Mouse (Mus musculus) forebrain, postnatal 0 days (tissue): ENCODE results near the gene Pcid2. TPM values are rescaled to one million over a fixed set of nuclear protein-coding genes. Genes with fewer than 3 reads are reported as not detected.
A peak's percentile ranks its signal among the peaks of the same experiment; 100 is the strongest.

ENCODE experiments used
- ATAC-seq: fragments of 200-750 bp; cut with Nextera tagmentation; 2 replicates; pipeline ENCODE4 v1.8.0; 2017; ENCODE audit warnings: mild to moderate bottlenecking, moderate library complexity
- DNase-seq: peaks from one replicate; pipeline ENCODE4 v3.0.0-alpha.2; 2015
- H3K27ac ChIP-seq: fragments of 300-500 bp; sonication (generic); 2 replicates; pipeline ENCODE4 v1.5.1; 2014; ENCODE audit warnings: low read depth, mild to moderate bottlenecking, antibody characterized with exemption, low read length, moderate library complexity, mixed read lengths
- H3K27me3 ChIP-seq: fragments of 300-500 bp; sonication (generic); 2 replicates; pipeline ENCODE4 v1.6.1; 2014; ENCODE audit warnings: mild to moderate bottlenecking, low read length, mixed read lengths; ENCODE audit not compliant: insufficient read depth
- H3K36me3 ChIP-seq: fragments of 300-500 bp; sonication (generic); 2 replicates; pipeline ENCODE4 v1.6.1; 2014; ENCODE audit warnings: mild to moderate bottlenecking, moderate library complexity; ENCODE audit not compliant: insufficient read depth
- H3K4me1 ChIP-seq: fragments of 300-500 bp; sonication (generic); 2 replicates; pipeline ENCODE4 v1.6.1; 2014; ENCODE audit warnings: antibody characterized with exemption; ENCODE audit not compliant: insufficient read depth
- H3K4me2 ChIP-seq: fragments of 300-500 bp; sonication (generic); 2 replicates; pipeline ENCODE4 v1.6.1; 2014; ENCODE audit warnings: low read depth, mild to moderate bottlenecking, moderate library complexity
- H3K4me3 ChIP-seq: fragments of 300-500 bp; sonication (generic); 2 replicates; pipeline ENCODE4 v1.5.1; 2014; ENCODE audit warnings: low read depth, low read length, mixed read lengths
- H3K9ac ChIP-seq: fragments of 300-500 bp; sonication (generic); 2 replicates; pipeline ENCODE4 v1.6.1; 2014; ENCODE audit warnings: mild to moderate bottlenecking
- H3K9me3 ChIP-seq: fragments of 300-500 bp; sonication (generic); 2 replicates; pipeline ENCODE4 v1.6.1; 2016; ENCODE audit warnings: low read length
- CTCF ChIP-seq: sonication (generic); IDR thresholded peaks from 2 replicates; pipeline ENCODE4 v1.5.1; 2016; ENCODE audit warnings: antibody characterized with exemption, control low read depth, low read depth
- WGBS: fragments of 180-500 bp; shearing (Covaris S2); extraction: QIAGEN DNeasy Blood & Tissue Kit; methylation state at CpG from one replicate; pipeline ENCODE4 v1.1.7; 2014; 5-methylcytosine and 5-hydroxymethylcytosine counted together
- polyA plus RNA-seq: library from polyadenylated mRNA; unstranded; fragments of >200 nt; fragmentation: Nextera tagmentation; extraction: Ambion mirVana; gene quantifications from 2 replicates; pipeline ENCODE4 v1.2.1, GENCODE M21; 2015
- total RNA-seq: library from RNA; depleted of rRNA; stranded (reverse); fragments of >200 nt; gene quantifications from 2 replicates; pipeline ENCODE4 v1.2.3, GENCODE M21; 2014

Gene Pcid2
- total and polyA plus RNA-seq, 2 experiments from 2014 or later, result 27.1 to 32.2 TPM

DNA sequence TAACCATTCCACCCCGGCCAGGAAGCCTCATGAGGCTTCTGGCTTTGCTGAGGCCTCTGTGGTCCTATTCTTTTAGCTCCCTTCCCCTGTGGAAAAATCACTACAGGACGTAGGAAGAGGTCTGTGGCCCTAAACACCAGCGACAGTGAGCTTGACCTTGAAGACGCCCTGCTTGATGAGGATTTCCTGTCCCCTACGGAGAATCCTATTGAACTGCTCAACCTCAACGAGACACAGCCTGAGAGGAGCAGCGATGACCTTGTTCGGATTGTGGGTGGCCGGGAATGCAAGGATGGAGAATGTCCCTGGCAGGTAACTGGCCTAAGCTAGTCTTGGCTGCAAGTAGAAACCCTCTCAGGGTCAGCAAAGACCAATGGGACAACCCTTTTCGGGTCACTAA, 54.7 kb downstream of the Pcid2 start:
- H3K36me3 ChIP-seq, result no peaks in the 10 kb centered on the region
- ATAC-seq (no peak), DNase-seq (no peak)
- H3K27me3 ChIP-seq, result no peaks in the 10 kb centered on the region
- no peak overlapping the region for H3K4me3 ChIP-seq
- H3K9me3 ChIP-seq, result no peaks in the 10 kb centered on the region
- H3K4me2 ChIP-seq, result no peak overlapping the region
- WGBS, result 85% methylated on average over 10 of the region's 10 CpGs
- TF ChIP-seq CTCF, result no peak
- no peaks in the 10 kb centered on the region for H3K4me1 ChIP-seq
- no peak overlapping the region for H3K27ac ChIP-seq
- no peak overlapping the region for H3K9ac ChIP-seq

DNA sequence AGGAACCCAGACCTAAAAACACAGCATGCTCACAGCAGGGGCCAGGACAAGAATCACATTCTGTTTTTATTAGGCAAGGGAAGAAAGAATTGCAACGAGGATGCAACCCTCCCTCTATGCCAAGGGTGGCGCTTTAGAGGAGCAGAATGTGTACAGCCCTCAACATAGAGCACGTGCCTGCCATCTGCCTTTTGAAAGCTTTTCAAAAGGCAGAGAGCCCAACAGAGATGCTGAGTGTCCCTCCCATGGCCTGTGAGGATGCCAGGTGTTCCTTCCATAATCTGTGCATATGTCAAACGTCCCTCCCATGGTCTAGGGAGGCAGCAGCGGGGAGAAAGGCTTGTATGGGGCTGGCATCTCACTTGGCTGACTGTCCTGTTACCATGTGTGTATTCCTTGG, 57.6 kb downstream of the Pcid2 start:
- Histone ChIP-seq H3K4me3 (no peak overlapping the region), H3K4me2 (no peak overlapping the region), H3K9me3 (no peaks in the 10 kb centered on the region), H3K4me1 (no peaks in the 10 kb centered on the region), H3K27ac (no peak overlapping the region), H3K27me3 (no peaks in the 10 kb centered on the region), H3K36me3 (no peaks in the 10 kb centered on the region), H3K9ac (no peak overlapping the region)
- peak; percentile 11 for DNase-seq
- 37% methylated on average over 5 of the region's 5 CpGs for WGBS
- peak; percentile 76 for ATAC-seq
- TF ChIP-seq CTCF, result 0 out of 2 replicates have a peak, but pooled peaks have one; percentile 20

DNA sequence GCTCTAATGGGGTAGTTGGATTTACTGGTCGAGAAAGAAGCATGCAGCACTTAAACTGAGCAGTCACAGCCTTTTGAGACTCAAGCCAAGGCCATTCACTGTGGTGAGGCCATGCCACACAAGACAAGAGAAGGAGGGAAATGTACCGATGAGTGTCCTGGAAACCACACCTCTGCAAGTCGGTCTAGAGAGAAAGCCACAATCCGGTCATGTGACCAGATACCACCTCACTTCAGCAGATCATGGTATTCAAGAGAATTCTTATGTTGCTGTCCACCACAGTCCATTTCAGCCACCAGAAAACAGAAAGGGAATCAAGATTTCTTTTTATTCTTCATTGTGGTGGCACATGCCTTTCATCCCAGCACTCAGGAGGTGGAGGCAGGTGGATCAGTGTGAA, 63.8 kb downstream of the Pcid2 start:
- 81% methylated on average over 4 of the region's 4 CpGs for WGBS

DNA sequence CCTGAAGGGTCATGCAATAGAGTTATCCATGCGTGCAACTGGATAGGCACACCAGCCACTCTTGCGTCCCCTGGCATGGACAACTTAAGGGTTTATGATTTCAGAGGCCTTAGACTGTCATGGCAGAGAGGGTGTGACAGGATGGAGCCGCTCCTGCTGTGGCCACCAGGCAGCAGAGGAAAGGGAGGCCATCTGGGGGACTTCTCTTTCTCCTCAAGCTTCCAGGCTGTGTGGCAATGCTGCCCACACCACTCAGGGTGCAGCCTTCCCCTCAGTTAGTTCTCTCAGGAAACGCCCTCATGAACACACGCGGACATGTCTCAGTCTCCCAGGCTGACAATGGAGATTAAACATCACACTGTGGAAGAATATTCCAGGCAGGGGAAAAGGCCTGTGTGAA, 66.2 kb downstream of the Pcid2 start:
- DNase-seq (no peak), ATAC-seq (no peak)
- no peak for TF ChIP-seq CTCF
- no peaks in the 10 kb centered on the region for H3K36me3 ChIP-seq
- no peak overlapping the region for H3K9ac ChIP-seq
- H3K9me3 ChIP-seq, result no peaks in the 10 kb centered on the region
- no peak overlapping the region for H3K27ac ChIP-seq
- 84% methylated on average over 6 of the region's 6 CpGs for WGBS
- H3K4me2 ChIP-seq, result no peak overlapping the region
- no peaks in the 10 kb centered on the region for H3K27me3 ChIP-seq
- no peak overlapping the region for H3K4me3 ChIP-seq
- 0 out of 2 replicates have a peak, but pooled peaks cover 4% of the 10 kb centered on the region for H3K4me1 ChIP-seq

More for the DNA sequence above, 63.8 kb downstream of the Pcid2 start:
- Histone ChIP-seq H3K9me3 (no peaks in the 10 kb centered on the region), H3K9ac (no peak overlapping the region), H3K27me3 (no peaks in the 10 kb centered on the region), H3K4me3 (no peak overlapping the region), H3K27ac (no peak overlapping the region), H3K4me1 (0 out of 2 replicates have a peak, but pooled peaks cover 4% of the 10 kb centered on the region), H3K36me3 (no peaks in the 10 kb centered on the region), H3K4me2 (no peak overlapping the region)
- DNase-seq (no peak), ATAC-seq (no peak)
- TF ChIP-seq CTCF, result no peak

DNA sequence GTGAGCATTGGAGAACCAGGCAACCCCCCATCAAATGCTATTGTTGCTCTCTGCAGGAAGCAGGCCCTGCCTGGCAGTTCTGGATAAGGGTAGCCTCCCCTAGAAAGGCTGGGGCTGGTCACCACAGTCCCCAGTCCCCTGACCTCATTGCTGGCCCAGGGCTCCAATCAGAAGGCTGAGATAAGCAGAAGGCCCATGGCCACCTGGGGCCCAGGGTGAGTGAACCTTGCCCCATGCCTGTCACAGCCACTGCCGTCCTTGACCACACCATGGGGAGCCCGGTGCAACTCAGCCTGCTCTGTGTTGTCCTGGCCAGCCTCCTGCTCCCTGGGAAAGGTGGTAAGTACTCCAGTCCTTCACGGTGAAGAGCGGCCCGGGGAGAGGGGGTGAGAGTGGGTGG, 67.7 kb downstream of the Pcid2 start:
- Histone ChIP-seq H3K27me3 (no peaks in the 10 kb centered on the region), H3K4me2 (no peak overlapping the region), H3K36me3 (no peaks in the 10 kb centered on the region), H3K9me3 (no peaks in the 10 kb centered on the region), H3K4me1 (0 out of 2 replicates have a peak, but pooled peaks cover 4% of the 10 kb centered on the region), H3K4me3 (no peak overlapping the region), H3K27ac (no peak overlapping the region), H3K9ac (no peak overlapping the region)
- no peak for ATAC-seq
- no peak for DNase-seq
- TF ChIP-seq CTCF, result no peak
- 53% methylated on average over 5 of the region's 5 CpGs for WGBS

DNA sequence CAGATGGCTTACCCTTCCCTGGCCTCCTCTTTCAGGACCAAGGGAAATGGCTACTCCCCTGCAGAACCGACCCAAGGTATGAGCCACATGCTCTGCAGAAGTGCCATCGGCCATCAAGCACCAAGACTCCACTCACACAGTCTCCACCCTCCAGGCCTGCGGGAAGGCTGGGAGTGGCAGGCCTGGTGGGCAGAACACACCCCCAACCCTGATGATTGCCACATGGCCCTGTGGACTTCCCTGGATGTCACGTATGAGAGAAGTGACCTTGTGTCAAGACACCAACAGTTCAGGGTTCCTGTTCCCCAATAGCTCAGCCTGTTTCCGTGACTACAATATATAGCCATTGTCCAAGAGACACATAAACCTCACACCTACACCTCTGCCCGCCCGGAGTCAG, 68.2 kb downstream of the Pcid2 start, which contains the start of gene F10:
F10 (plus strand) TSS at position 294 of the 400 bp plus-strand sequence.
- Histone ChIP-seq H3K4me1 (0 out of 2 replicates have a peak, but pooled peaks cover 4% of the 10 kb centered on the region), H3K9ac (no peak within 1 kb of the TSS), H3K27me3 (no peaks in the 10 kb centered on the region), H3K4me2 (no peak within 1 kb of the TSS), H3K9me3 (no peaks in the 10 kb centered on the region), H3K4me3 (no peak within 1 kb of the TSS), H3K36me3 (no peaks in the 10 kb centered on the region), H3K27ac (peak within 1 kb of the TSS; percentile 59)
- WGBS, result 78% methylated on average over 7 of the region's 7 CpGs
- TF ChIP-seq CTCF, result no peak
- DNase-seq (no peak), ATAC-seq (peak; percentile 9; the same call in 1 of the 2 replicates)

DNA sequence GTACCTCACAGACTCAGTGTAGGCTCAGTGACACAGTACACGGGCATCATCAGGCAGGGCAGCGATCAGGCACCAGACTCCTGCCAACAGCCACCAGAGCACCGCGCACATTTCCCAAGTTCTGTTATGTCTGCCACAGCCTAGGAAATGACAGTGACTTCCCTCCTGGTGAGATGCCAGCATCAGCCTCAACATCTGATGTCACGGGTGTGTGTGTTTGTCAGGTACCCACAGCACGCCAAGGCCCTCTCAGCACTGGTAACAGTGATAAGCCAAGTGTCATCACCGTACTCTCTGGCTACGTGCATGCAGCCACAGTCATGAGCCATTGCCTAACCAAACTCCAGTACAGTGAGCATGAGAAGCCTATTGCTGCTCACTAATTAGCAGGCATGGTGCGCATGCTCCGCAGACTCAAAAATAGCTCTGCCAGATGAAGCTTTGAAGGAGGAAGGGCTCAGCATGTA, 68.9 kb downstream of the Pcid2 start:
- peak; percentile 88 for ATAC-seq
- TF ChIP-seq CTCF, result no peak
- Histone ChIP-seq H3K4me1 (0 out of 2 replicates have a peak, but pooled peaks cover 4% of the 10 kb centered on the region), H3K36me3 (no peaks in the 10 kb centered on the region), H3K4me3 (no peak overlapping the region), H3K27me3 (no peaks in the 10 kb centered on the region), H3K9me3 (no peaks in the 10 kb centered on the region), H3K4me2 (no peak overlapping the region), H3K27ac (peak overlapping the region; percentile 59), H3K9ac (no peak overlapping the region)
- WGBS, result 65% methylated on average over 10 of the region's 10 CpGs
- peak; percentile 77 for DNase-seq
